11 mouse cellular contexts compared by ENCODE assay signal in the genomic region with DNA sequence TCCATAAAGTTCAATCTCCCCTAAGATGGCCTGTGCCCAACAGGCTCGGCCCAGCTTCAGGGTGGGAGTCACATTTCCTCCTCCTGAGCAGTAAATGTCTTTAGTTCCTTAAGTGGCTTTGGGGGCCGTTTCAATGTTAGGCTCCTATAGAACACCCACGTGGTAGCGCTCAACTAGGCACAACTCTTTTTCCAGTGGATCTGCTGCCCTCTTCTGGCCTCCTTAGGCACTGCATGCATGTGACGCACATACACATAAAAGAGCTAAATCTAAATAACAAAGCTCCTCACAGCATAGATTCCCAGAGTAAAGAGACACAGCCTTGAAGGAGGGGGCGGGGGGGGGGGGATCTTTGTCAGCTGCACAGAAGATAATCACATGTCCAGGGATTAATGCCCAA.
DNase-seq lines count a peak whose midpoint lies in the region; ATAC-seq and TF ChIP-seq lines count a peak whose summit lies in the region.
"Had no signal": no experiment of that assay in that cellular context is flagged by ENCODE, and none has a peak within 500 bp of the region (broad histone marks: within the 10 kb centered on the region; RNA-seq: fewer than 3 reads in every experiment).

No protein-coding gene starts in this region.

- no peak overlapping the region for H3K9ac ChIP-seq in kidney, postnatal 0 days (ENCODE audit: low read depth, low read length)
- no peak overlapping the region for H3K9ac ChIP-seq in CH12.LX (ENCODE audit: insufficient read depth, low read depth)
- H3K9ac ChIP-seq in limb, embryonic 12.5 days (replicated peaks) = no peak overlapping the region
- H3K9ac ChIP-seq: embryonic facial prominence, embryonic 12.5 days; liver, embryonic 13.5 days had no signal

- no peak for ATAC-seq in kidney, postnatal 0 days (replicated peaks; ENCODE audit: low FRiP score, low read depth)
- ATAC-seq in limb, embryonic 12.5 days (ENCODE audit: insufficient number of reproducible peaks, insufficient read depth, low FRiP score, low TSS enrichment, low read depth) = no peak
- ATAC-seq: activated CD4-positive, CD25-positive, alpha-beta regulatory T cell, adult 4 months had no signal

- no peak for TF ChIP-seq EP300 in CH12.LX (IDR thresholded peaks at IDR 0.05; ENCODE audit: low read length)

- 58% methylated on average over 6 of the region's 6 CpGs for WGBS in kidney, postnatal 0 days
- WGBS in limb, embryonic 12.5 days = 47% methylated on average over 6 of the region's 6 CpGs

- no peak for DNase-seq in kidney, postnatal 0 days (ENCODE audit: low spot score)
- no peak for DNase-seq in kidney, adult 18-20 months
- DNase-seq in CH12.LX (ENCODE audit: extremely low read depth) (peak; percentile 1), NIH3T3 (ENCODE audit: low read depth) (peak; percentile 3)
- DNase-seq in urinary bladder, postnatal 14 days (ENCODE audit: low spot score) = no peak
- no peak for DNase-seq in spleen, postnatal 10 days (ENCODE audit: low spot score in 2 of 2)
- no peak for DNase-seq in adrenal gland, adult 8-10 months
- DNase-seq: liver, embryonic 13.5 days had no signal

- TF ChIP-seq POLR2A in CH12.LX (IDR thresholded peaks at IDR 0.05; ENCODE audit: low read depth, low read length) = no peak

- no peak overlapping the region for H3K27ac ChIP-seq in kidney, postnatal 0 days
- H3K27ac ChIP-seq in CH12.LX (ENCODE audit: insufficient read depth, low read depth) = no peak overlapping the region
- H3K27ac ChIP-seq in limb, embryonic 12.5 days = peak overlapping the region; percentile 24; the same call in 1 of the 2 replicates
- H3K27ac ChIP-seq: embryonic facial prominence, embryonic 12.5 days; liver, embryonic 13.5 days had no signal

- no peaks in the 10 kb centered on the region for H3K36me3 ChIP-seq in kidney, postnatal 0 days (ENCODE audit: insufficient read depth, low read length)
- H3K36me3 ChIP-seq in CH12.LX (replicated peaks in 1 of 2; ENCODE audit: control insufficient read depth in 1 of 2, insufficient read depth in 1 of 2, low read length in 1 of 2) = no peaks in the 10 kb centered on the region
- no peaks in the 10 kb centered on the region for H3K36me3 ChIP-seq in limb, embryonic 12.5 days
- H3K36me3 ChIP-seq: embryonic facial prominence, embryonic 12.5 days; liver, embryonic 13.5 days had no signal

- H3K79me2 ChIP-seq in CH12.LX (replicated peaks; ENCODE audit: control insufficient read depth, extremely low read depth, insufficient read depth, poor library complexity, severe bottlenecking) = no peaks in the 10 kb centered on the region

- no peaks in the 10 kb centered on the region for H3K4me1 ChIP-seq in kidney, postnatal 0 days (replicated peaks; ENCODE audit: insufficient read depth, low read length)
- H3K4me1 ChIP-seq in CH12.LX (ENCODE audit: control insufficient read depth in 1 of 2, insufficient read depth in 2 of 2) = no peaks in the 10 kb centered on the region
- peaks cover 18% of the 10 kb centered on the region for H3K4me1 ChIP-seq in limb, embryonic 12.5 days (replicated peaks)
- H3K4me1 ChIP-seq: embryonic facial prominence, embryonic 12.5 days; liver, embryonic 13.5 days had no signal

- H3K4me2 ChIP-seq in kidney, postnatal 0 days (ENCODE audit: low read length) = no peak overlapping the region
- H3K4me2 ChIP-seq in CH12.LX (ENCODE audit: insufficient read depth, low read depth, poor library complexity, severe bottlenecking) = no peak overlapping the region
- no peak overlapping the region for H3K4me2 ChIP-seq in limb, embryonic 12.5 days
- H3K4me2 ChIP-seq: embryonic facial prominence, embryonic 12.5 days; liver, embryonic 13.5 days had no signal

- dilution Hi-C loops in CH12.LX (cut with MboI; ENCODE audit: extremely low pct_ligation_motif_present, extremely low pct_unique_long_range_greater_than_20kb, low sequenced_read_pairs) = no loop called here

- no peak overlapping the region for H3K4me3 ChIP-seq in kidney, postnatal 0 days (replicated peaks; ENCODE audit: low read depth, low read length)
- H3K4me3 ChIP-seq in CH12.LX (replicated peaks in 1 of 3; ENCODE audit: low read depth in 2 of 3, low read length in 2 of 3, poor library complexity in 1 of 3) = no peak overlapping the region
- H3K4me3 ChIP-seq in limb, embryonic 12.5 days (replicated peaks) = no peak overlapping the region
- H3K4me3 ChIP-seq: embryonic facial prominence, embryonic 12.5 days; liver, embryonic 13.5 days had no signal

- TF ChIP-seq RAD21 in CH12.LX (IDR thresholded peaks at IDR 0.05; ENCODE audit: low read depth, low read length) = no peak

- in situ Hi-C loops in CH12.LX (cut with MboI; ENCODE audit: low pct_ligation_motif_present, low pct_unique_long_range_greater_than_20kb, low sequenced_read_pairs) = no loop called here

- peak; percentile 54 for TF ChIP-seq CTCF in kidney, postnatal 0 days (IDR thresholded peaks at IDR 0.05; ENCODE audit: low read depth)
- 0 out of 4 replicates have a peak, but pooled peaks of 1 of the 2 experiments have one; percentile 8 for TF ChIP-seq CTCF in CH12.LX (conservative IDR thresholded peaks at IDR 0.05 in 1 of 2, IDR thresholded peaks at IDR 0.05 in 1 of 2; ENCODE audit: low read depth in 2 of 2, low read length in 2 of 2)

- no peaks in the 10 kb centered on the region for H3K27me3 ChIP-seq in kidney, postnatal 0 days (ENCODE audit: insufficient read depth, low read length)
- no peaks in the 10 kb centered on the region for H3K27me3 ChIP-seq in CH12.LX (replicated peaks)
- H3K27me3 ChIP-seq in limb, embryonic 12.5 days = no peaks in the 10 kb centered on the region
- H3K27me3 ChIP-seq: embryonic facial prominence, embryonic 12.5 days; liver, embryonic 13.5 days had no signal

- no peaks in the 10 kb centered on the region for H3K9me3 ChIP-seq in kidney, postnatal 0 days (replicated peaks; ENCODE audit: low read length)
- peaks cover 76% of the 10 kb centered on the region for H3K9me3 ChIP-seq in CH12.LX (replicated peaks; ENCODE audit: low read length)
- H3K9me3 ChIP-seq in limb, embryonic 12.5 days = no peaks in the 10 kb centered on the region

TF ChIP-seq in CH12.LX, 34 proteins besides CTCF, POLR2A, EP300 and RAD21:
- TF ChIP-seq POLR2AphosphoS2 (IDR thresholded peaks at IDR 0.05; ENCODE audit: low read depth, low read length) (no peak), HCFC1 (IDR thresholded peaks at IDR 0.05; ENCODE audit: low read depth, low read length) (no peak), NELFE (IDR thresholded peaks at IDR 0.05; ENCODE audit: low read depth, low read length) (no peak), KAT2A (IDR thresholded peaks at IDR 0.05; ENCODE audit: insufficient replicate concordance, low read length) (no peak), UBTF (IDR thresholded peaks at IDR 0.05; ENCODE audit: low read depth, low read length) (no peak), USF2 (conservative IDR thresholded peaks at IDR 0.05; ENCODE audit: low read depth, low read length) (no peak), RCOR1 (conservative IDR thresholded peaks at IDR 0.05; ENCODE audit: low read depth, low read length) (no peak), TCF12 (IDR thresholded peaks at IDR 0.05; ENCODE audit: low read depth, low read length) (no peak), MYC (IDR thresholded peaks at IDR 0.05; ENCODE audit: low read depth, low read length) (no peak), MAFK (IDR thresholded peaks at IDR 0.05; ENCODE audit: insufficient replicate concordance, low read length) (no peak), CHD2 (IDR thresholded peaks at IDR 0.05; ENCODE audit: low read length) (no peak), E2F4 (IDR thresholded peaks at IDR 0.05; ENCODE audit: insufficient replicate concordance, low read depth, low read length) (no peak), TBP (conservative IDR thresholded peaks at IDR 0.05; ENCODE audit: low read depth, low read length) (no peak)

Comparison
In these comparisons a context has a peak if more than half of its experiments do, and no peak if none do; other contexts are left out.
1. DNase-seq: peak in CH12.LX (single experiment) and NIH3T3 (single experiment); none in kidney, postnatal 0 days (single experiment), kidney, adult 18-20 months (single experiment), urinary bladder, postnatal 14 days (single experiment), spleen, postnatal 10 days (0 of 2) and adrenal gland, adult 8-10 months (single experiment).